Mouse (Mus musculus) small intestine, adult 2 months (tissue): ENCODE data around the gene Ets1.

ENCODE experiments used
- CTCF ChIP-seq: fragments of 200-500 bp; IDR thresholded peaks from 2 replicates; pipeline ENCODE4 v1.5.1; 2012; ENCODE audit warnings: low read depth, mild to moderate bottlenecking, control low read depth, inconsistent platforms, low read length, moderate library complexity, mixed read lengths; ENCODE audit not compliant: insufficient replicate concordance, insufficient read length; ENCODE audit errors: extremely low read depth
- POLR2A ChIP-seq: fragments of 200-500 bp; IDR thresholded peaks from 2 replicates; pipeline ENCODE4 v1.6.1; 2012; ENCODE audit warnings: low read depth, mild to moderate bottlenecking, control low read depth, inconsistent platforms, low read length, moderate library complexity

DNA sequence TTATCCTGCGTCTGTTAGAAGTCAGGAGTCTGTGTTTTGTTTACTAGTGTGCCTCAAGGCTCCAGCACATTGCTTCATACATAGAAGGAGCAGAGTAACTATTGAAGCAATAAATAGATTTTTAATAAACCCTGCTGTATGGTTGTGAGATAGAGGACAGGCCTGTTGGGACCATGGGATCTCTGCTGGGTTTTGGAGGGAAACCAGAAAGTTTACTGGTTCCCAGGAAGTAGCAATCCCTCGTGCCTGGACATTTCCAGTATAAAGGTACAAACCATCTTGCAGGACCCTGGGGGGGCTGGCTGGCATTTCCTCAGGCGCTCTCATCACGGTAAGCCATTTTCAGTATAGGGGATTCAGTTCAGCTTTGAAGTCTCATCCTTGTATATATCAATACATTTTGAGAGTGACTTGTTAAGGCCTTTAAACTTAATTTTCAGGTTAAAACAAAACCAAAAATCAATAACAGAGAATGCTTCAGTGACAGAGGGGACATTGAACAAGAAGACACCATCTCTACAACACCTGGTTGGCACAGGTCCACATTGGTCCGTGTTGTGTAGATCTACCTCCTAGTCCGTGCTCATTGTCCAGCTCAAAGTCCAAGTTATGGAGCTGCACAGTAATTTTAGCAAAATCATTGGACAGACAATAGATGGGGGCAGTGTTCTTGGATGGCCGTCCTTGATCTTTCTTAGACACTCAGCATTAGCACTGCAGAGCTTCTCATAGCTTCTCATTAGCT is 11.7 kb downstream of the Ets1 start:
- TF ChIP-seq POLR2A, result no peak
- TF ChIP-seq CTCF, result no peak
